Mouse (Mus musculus) intestine, embryonic 15.5 days (tissue): Measurements from ENCODE around the gene Akap6. TPM values are rescaled to one million over a fixed set of nuclear protein-coding genes. Genes with fewer than 3 reads are reported as not detected.
A peak's percentile ranks its signal among the peaks of the same experiment; 100 is the strongest.

Experiments used
- ATAC-seq: fragments of 200-750 bp; cut with Nextera tagmentation; 2 replicates; pipeline ENCODE4 v1.8.0; 2017; ENCODE audit warnings: moderate TSS enrichment, moderate library complexity
- H3K27ac ChIP-seq: fragments of 300-500 bp; sonication (generic); 2 replicates; pipeline ENCODE4 v1.5.1; 2015; ENCODE audit warnings: mild to moderate bottlenecking, inconsistent platforms
- H3K27me3 ChIP-seq: fragments of 300-500 bp; sonication (generic); replicated peaks from 2 replicates; pipeline ENCODE4 v1.6.1; 2015; ENCODE audit warnings: inconsistent platforms
- H3K36me3 ChIP-seq: fragments of 300-500 bp; sonication (generic); 2 replicates; pipeline ENCODE4 v1.6.1; 2015; ENCODE audit warnings: inconsistent platforms
- H3K4me1 ChIP-seq: fragments of 300-500 bp; sonication (generic); replicated peaks from 2 replicates; pipeline ENCODE4 v1.6.1; 2015; ENCODE audit warnings: inconsistent platforms
- H3K4me2 ChIP-seq: fragments of 300-500 bp; sonication (generic); replicated peaks from 2 replicates; pipeline ENCODE4 v1.6.1; 2015; ENCODE audit warnings: mild to moderate bottlenecking, inconsistent platforms
- H3K4me3 ChIP-seq: fragments of 300-500 bp; sonication (generic); replicated peaks from 2 replicates; pipeline ENCODE4 v1.5.1; 2015; ENCODE audit warnings: inconsistent platforms
- H3K9ac ChIP-seq: fragments of 300-500 bp; sonication (generic); 2 replicates; pipeline ENCODE4 v1.6.1; 2015; ENCODE audit warnings: inconsistent platforms
- H3K9me3 ChIP-seq: fragments of 300-500 bp; sonication (generic); 2 replicates; pipeline ENCODE4 v1.6.1; 2016; ENCODE audit warnings: inconsistent platforms
- WGBS: fragments of 180-500 bp; shearing (Covaris S2); methylation state at CpG from one replicate; pipeline ENCODE4 v1.1.7; 2015; 5-methylcytosine and 5-hydroxymethylcytosine counted together
- polyA plus RNA-seq: library from polyadenylated mRNA; unstranded; fragments of >200 nt; fragmentation: Nextera tagmentation; extraction: Ambion mirVana; gene quantifications from 2 replicates; pipeline ENCODE4 v1.2.1, GENCODE M21; 2015

Gene Akap6
- polyA plus RNA-seq, 1 experiment from 2014 or later, result 1.9 TPM

GRCm38 (mm10) chr12:52861922-52862321 is 162.7 kb downstream of the Akap6 start:
- Histone ChIP-seq H3K4me3 (no peak overlapping the region), H3K4me2 (no peak overlapping the region), H3K9me3 (no peaks in the 10 kb centered on the region), H3K27me3 (no peaks in the 10 kb centered on the region), H3K27ac (no peak overlapping the region), H3K4me1 (no peaks in the 10 kb centered on the region), H3K36me3 (no peaks in the 10 kb centered on the region), H3K9ac (no peak overlapping the region)
- WGBS, result 84% methylated on average over 3 of the region's 3 CpGs
- no peak for ATAC-seq

GRCm38 (mm10) chr12:52868000-52868624 is 168.9 kb downstream of the Akap6 start:
- ATAC-seq, result peak; percentile 45; the same call in 1 of the 2 replicates
- 0 out of 2 replicates have a peak overlapping the region, but pooled peaks have one; percentile 14 for H3K4me2 ChIP-seq
- H3K9me3 ChIP-seq, result no peaks in the 10 kb centered on the region
- no peak overlapping the region for H3K4me3 ChIP-seq
- no peaks in the 10 kb centered on the region for H3K27me3 ChIP-seq
- H3K9ac ChIP-seq, result no peak overlapping the region
- 0 out of 2 replicates have a peak overlapping the region, but pooled peaks have one; percentile 20 for H3K27ac ChIP-seq
- 22% methylated on average over 8 of the region's 8 CpGs for WGBS
- no peaks in the 10 kb centered on the region for H3K36me3 ChIP-seq
- no peaks in the 10 kb centered on the region for H3K4me1 ChIP-seq

- H3K9ac ChIP-seq, result no peak overlapping the region
- no peak overlapping the region for H3K4me3 ChIP-seq
- H3K27me3 ChIP-seq, result no peaks in the 10 kb centered on the region
- H3K9me3 ChIP-seq, result no peaks in the 10 kb centered on the region
- no peak for ATAC-seq
- no peak overlapping the region for H3K27ac ChIP-seq
- no peak overlapping the region for H3K4me2 ChIP-seq
- no peaks in the 10 kb centered on the region for H3K4me1 ChIP-seq
- WGBS, result 82% methylated on average over 3 of the region's 3 CpGs
- no peaks in the 10 kb centered on the region for H3K36me3 ChIP-seq
Observed at GRCm38 (mm10) chr12:52871604-52872003, 172.4 kb downstream of the Akap6 start.

- H3K4me1 ChIP-seq, result no peaks in the 10 kb centered on the region
- H3K27me3 ChIP-seq, result no peaks in the 10 kb centered on the region
- no peak for ATAC-seq
- 62% methylated on average over 9 of the region's 9 CpGs for WGBS
- no peaks in the 10 kb centered on the region for H3K9me3 ChIP-seq
- H3K4me3 ChIP-seq, result no peak overlapping the region
- no peak overlapping the region for H3K9ac ChIP-seq
- no peak overlapping the region for H3K27ac ChIP-seq
- H3K36me3 ChIP-seq, result no peaks in the 10 kb centered on the region
- H3K4me2 ChIP-seq, result no peak overlapping the region
Observed at GRCm38 (mm10) chr12:52874332-52874923, 175.2 kb downstream of the Akap6 start.

- H3K4me3 ChIP-seq, result no peak overlapping the region
- WGBS, result 69% methylated on average over 4 of the region's 4 CpGs
- no peak for ATAC-seq
- H3K27ac ChIP-seq, result no peak overlapping the region
- no peak overlapping the region for H3K9ac ChIP-seq
- H3K27me3 ChIP-seq, result no peaks in the 10 kb centered on the region
- no peaks in the 10 kb centered on the region for H3K4me1 ChIP-seq
- H3K9me3 ChIP-seq, result no peaks in the 10 kb centered on the region
- no peak overlapping the region for H3K4me2 ChIP-seq
- no peaks in the 10 kb centered on the region for H3K36me3 ChIP-seq
Observed at GRCm38 (mm10) chr12:52876065-52876464, 176.9 kb downstream of the Akap6 start.

- no peaks in the 10 kb centered on the region for H3K9me3 ChIP-seq
- H3K9ac ChIP-seq, result no peak overlapping the region
- no peaks in the 10 kb centered on the region for H3K4me1 ChIP-seq
- no peak for ATAC-seq
- no peak overlapping the region for H3K4me2 ChIP-seq
- no peak overlapping the region for H3K27ac ChIP-seq
- H3K4me3 ChIP-seq, result no peak overlapping the region
- H3K36me3 ChIP-seq, result no peaks in the 10 kb centered on the region
- H3K27me3 ChIP-seq, result no peaks in the 10 kb centered on the region
- WGBS, result 84% methylated on average over 8 of the region's 8 CpGs
Observed at GRCm38 (mm10) chr12:52876978-52877769, 178.0 kb downstream of the Akap6 start.

- no peaks in the 10 kb centered on the region for H3K27me3 ChIP-seq
- WGBS, result 55% methylated on average over 8 of the region's 8 CpGs
- no peaks in the 10 kb centered on the region for H3K36me3 ChIP-seq
- no peak overlapping the region for H3K27ac ChIP-seq
- H3K9ac ChIP-seq, result no peak overlapping the region
- H3K4me2 ChIP-seq, result no peak overlapping the region
- no peaks in the 10 kb centered on the region for H3K4me1 ChIP-seq
- no peak for ATAC-seq
- H3K9me3 ChIP-seq, result no peaks in the 10 kb centered on the region
- no peak overlapping the region for H3K4me3 ChIP-seq
Observed at GRCm38 (mm10) chr12:52879324-52879723, 180.1 kb downstream of the Akap6 start.

GRCm38 (mm10) chr12:52892519-52892918 is 193.3 kb downstream of the Akap6 start:
- Histone ChIP-seq H3K9ac (no peak overlapping the region), H3K4me1 (no peaks in the 10 kb centered on the region), H3K27me3 (no peaks in the 10 kb centered on the region), H3K4me2 (no peak overlapping the region), H3K9me3 (no peaks in the 10 kb centered on the region), H3K27ac (no peak overlapping the region), H3K4me3 (no peak overlapping the region), H3K36me3 (no peaks in the 10 kb centered on the region)
- ATAC-seq, result no peak
- 81% methylated on average over 7 of the region's 7 CpGs for WGBS

GRCm38 (mm10) chr12:52893656-52894405 is 194.6 kb downstream of the Akap6 start:
- ATAC-seq, result no peak
- WGBS, result 64% methylated on average over 11 of the region's 11 CpGs
- H3K4me3 ChIP-seq, result no peak overlapping the region

GRCm38 (mm10) chr12:52895672-52896460 is 196.7 kb downstream of the Akap6 start:
- Histone ChIP-seq H3K36me3 (no peaks in the 10 kb centered on the region), H3K4me3 (no peak overlapping the region), H3K4me2 (no peak overlapping the region), H3K9me3 (no peaks in the 10 kb centered on the region), H3K27me3 (no peaks in the 10 kb centered on the region), H3K4me1 (no peaks in the 10 kb centered on the region), H3K9ac (no peak overlapping the region), H3K27ac (no peak overlapping the region)
- ATAC-seq, result peak; percentile 56; the same call in 1 of the 2 replicates
- WGBS, result 42% methylated on average over 6 of the region's 6 CpGs

More at GRCm38 (mm10) chr12:52893656-52894405, 194.6 kb downstream of the Akap6 start:
- H3K9ac ChIP-seq, result no peak overlapping the region
- no peaks in the 10 kb centered on the region for H3K36me3 ChIP-seq
- H3K4me2 ChIP-seq, result no peak overlapping the region
- H3K9me3 ChIP-seq, result no peaks in the 10 kb centered on the region
- H3K4me1 ChIP-seq, result no peaks in the 10 kb centered on the region
- no peak overlapping the region for H3K27ac ChIP-seq
- H3K27me3 ChIP-seq, result no peaks in the 10 kb centered on the region

GRCm38 (mm10) chr12:52896785-52897184 is 197.6 kb downstream of the Akap6 start:
- Histone ChIP-seq H3K4me3 (no peak overlapping the region), H3K36me3 (no peaks in the 10 kb centered on the region), H3K9me3 (no peaks in the 10 kb centered on the region), H3K4me2 (no peak overlapping the region), H3K4me1 (no peaks in the 10 kb centered on the region), H3K9ac (no peak overlapping the region), H3K27me3 (no peaks in the 10 kb centered on the region), H3K27ac (no peak overlapping the region)
- ATAC-seq, result no peak
- 56% methylated on average over 3 of the region's 3 CpGs for WGBS
